In genomic region chr1:79687254-79687653, GRCm38 (mm10) we compare ENCODE assay signal across 20 mouse cellular contexts. TPM values are rescaled to one million over a fixed set of nuclear protein-coding genes. Genes with fewer than 3 reads are reported as not detected.
"Had no signal": no experiment of that assay in that cellular context is flagged by ENCODE, and none has a peak within 500 bp of the region (broad histone marks: within the 10 kb centered on the region; RNA-seq: fewer than 3 reads in every experiment).

No protein-coding gene starts in this region.

- DNase-seq: kidney, adult 2 months; kidney, postnatal 10 days; kidney, postnatal 36 days; layer of hippocampus, adult 9-11 months; lung, embryonic 14.5 days; midbrain, embryonic 14.5 days; right cerebral cortex, adult 18-20 months; right cerebral cortex, postnatal 25 days; spleen, adult 18-20 months; thymus, postnatal 25 days had no signal

- H3K4me3 ChIP-seq: kidney, embryonic 15.5 days; limb, embryonic 10.5 days; limb, embryonic 13.5 days; megakaryocyte, embryonic 14.5 days; stomach, embryonic 15.5 days had no signal

- H3K27ac ChIP-seq: kidney, embryonic 15.5 days; limb, embryonic 10.5 days; limb, embryonic 13.5 days; macrophage; stomach, embryonic 15.5 days had no signal

- H3K4me2 ChIP-seq: kidney, embryonic 15.5 days; limb, embryonic 13.5 days; lung, embryonic 14.5 days; midbrain, embryonic 11.5 days; stomach, embryonic 15.5 days had no signal

- H3K9me3 ChIP-seq: kidney, embryonic 15.5 days; limb, embryonic 10.5 days; limb, embryonic 13.5 days; stomach, embryonic 15.5 days had no signal

- H3K36me3 ChIP-seq: kidney, embryonic 15.5 days; limb, embryonic 10.5 days; limb, embryonic 13.5 days; stomach, embryonic 15.5 days had no signal

- ATAC-seq: intestine, postnatal 0 days; lung, postnatal 0 days had no signal

- H3K4me1 ChIP-seq: kidney, embryonic 15.5 days; limb, embryonic 10.5 days; limb, embryonic 13.5 days; stomach, embryonic 15.5 days had no signal

- H3K27me3 ChIP-seq: kidney, embryonic 15.5 days; limb, embryonic 13.5 days; megakaryocyte, embryonic 14.5 days; stomach, embryonic 15.5 days had no signal

- H3K9ac ChIP-seq: kidney, embryonic 15.5 days; limb, embryonic 13.5 days; lung, embryonic 14.5 days; stomach, embryonic 15.5 days had no signal

RNA-seq across cellular contexts. Expression of gene Ap1s3, which starts 15.5 kb away (rescaled TPM):
- polyA plus RNA-seq: midbrain, embryonic 14.5 days; neural tube, embryonic 11.5 days had no signal
